Mouse (Mus musculus) embryo, embryonic 10.5 days (tissue): ENCODE measurements around the gene Kcnq5.
A peak's percentile ranks its signal among the peaks of the same experiment; 100 is the strongest.
"Not testable (repeated sequence)": the region's sequence is repeated elsewhere in the genome, so short reads cannot be mapped to it uniquely, and the experiment has no call there.

Experiments
- DNase-seq: peaks from one replicate; pipeline ENCODE4 v3.0.0-alpha.2; 2015; ENCODE audit warnings: low spot score

Gene Kcnq5

GRCm38 (mm10) chr1:21635406-21635805, 326.3 kb downstream of the Kcnq5 start:
- no peak for DNase-seq

GRCm38 (mm10) chr1:21634013-21634412, 327.7 kb downstream of the Kcnq5 start:
- no peak for DNase-seq

- DNase-seq, result no peak
Measured at GRCm38 (mm10) chr1:21622455-21622854, 339.3 kb downstream of the Kcnq5 start.

- no peak for DNase-seq
Measured at GRCm38 (mm10) chr1:21622039-21622438, 339.7 kb downstream of the Kcnq5 start.

- DNase-seq, result no peak
Measured at GRCm38 (mm10) chr1:21618712-21619111, 343.0 kb downstream of the Kcnq5 start.

GRCm38 (mm10) chr1:21616666-21617065, 345.1 kb downstream of the Kcnq5 start:
- DNase-seq, result no peak

- DNase-seq, result no peak
Measured at GRCm38 (mm10) chr1:21613933-21614332, 347.8 kb downstream of the Kcnq5 start.

GRCm38 (mm10) chr1:21604003-21604402, 357.7 kb downstream of the Kcnq5 start:
- no peak for DNase-seq

- DNase-seq, result no peak
Measured at GRCm38 (mm10) chr1:21602567-21602966, 359.2 kb downstream of the Kcnq5 start.

GRCm38 (mm10) chr1:21600606-21601005, 361.1 kb downstream of the Kcnq5 start:
- DNase-seq, result no peak

- DNase-seq, result no peak
Measured at GRCm38 (mm10) chr1:21593872-21594271, 367.9 kb downstream of the Kcnq5 start.

- not testable (repeated sequence) for DNase-seq
Measured at GRCm38 (mm10) chr1:21567397-21567796, 394.3 kb downstream of the Kcnq5 start.

- no peak for DNase-seq
Measured at GRCm38 (mm10) chr1:21554630-21555029, 407.1 kb downstream of the Kcnq5 start.

GRCm38 (mm10) chr1:21552715-21553114, 409.0 kb downstream of the Kcnq5 start:
- no peak for DNase-seq

- no peak for DNase-seq
Measured at GRCm38 (mm10) chr1:21543909-21544308, 417.8 kb downstream of the Kcnq5 start.

GRCm38 (mm10) chr1:21539486-21539885, 422.3 kb downstream of the Kcnq5 start:
- no peak for DNase-seq

- DNase-seq, result no peak
Measured at GRCm38 (mm10) chr1:21530823-21531222, 430.9 kb downstream of the Kcnq5 start.

GRCm38 (mm10) chr1:21521995-21522394, 439.7 kb downstream of the Kcnq5 start:
- DNase-seq, result peak; percentile 39

- DNase-seq, result peak; percentile 59
Measured at GRCm38 (mm10) chr1:21521475-21521874, 440.3 kb downstream of the Kcnq5 start.

GRCm38 (mm10) chr1:21520116-21520645, 441.6 kb downstream of the Kcnq5 start:
- DNase-seq, result no peak

GRCm38 (mm10) chr1:21506665-21507064, 455.1 kb downstream of the Kcnq5 start:
- no peak for DNase-seq

- DNase-seq, result no peak
Measured at GRCm38 (mm10) chr1:21499815-21500534, 461.8 kb downstream of the Kcnq5 start.

GRCm38 (mm10) chr1:21496307-21496706, 465.4 kb downstream of the Kcnq5 start:
- DNase-seq, result no peak

- no peak for DNase-seq
Measured at GRCm38 (mm10) chr1:21488645-21489044, 473.1 kb downstream of the Kcnq5 start.
